Mouse (Mus musculus): ENCODE data around the gene Eif4a3. TPM values are rescaled to one million over a fixed set of nuclear protein-coding genes. Genes with fewer than 3 reads are reported as not detected.
A peak's percentile ranks its signal among the peaks of the same experiment; 100 is the strongest.

The Eif4a3 gene
- total RNA-seq (2021) = 100 to 1,000 TPM; 115 to 127 TPM

DNA sequence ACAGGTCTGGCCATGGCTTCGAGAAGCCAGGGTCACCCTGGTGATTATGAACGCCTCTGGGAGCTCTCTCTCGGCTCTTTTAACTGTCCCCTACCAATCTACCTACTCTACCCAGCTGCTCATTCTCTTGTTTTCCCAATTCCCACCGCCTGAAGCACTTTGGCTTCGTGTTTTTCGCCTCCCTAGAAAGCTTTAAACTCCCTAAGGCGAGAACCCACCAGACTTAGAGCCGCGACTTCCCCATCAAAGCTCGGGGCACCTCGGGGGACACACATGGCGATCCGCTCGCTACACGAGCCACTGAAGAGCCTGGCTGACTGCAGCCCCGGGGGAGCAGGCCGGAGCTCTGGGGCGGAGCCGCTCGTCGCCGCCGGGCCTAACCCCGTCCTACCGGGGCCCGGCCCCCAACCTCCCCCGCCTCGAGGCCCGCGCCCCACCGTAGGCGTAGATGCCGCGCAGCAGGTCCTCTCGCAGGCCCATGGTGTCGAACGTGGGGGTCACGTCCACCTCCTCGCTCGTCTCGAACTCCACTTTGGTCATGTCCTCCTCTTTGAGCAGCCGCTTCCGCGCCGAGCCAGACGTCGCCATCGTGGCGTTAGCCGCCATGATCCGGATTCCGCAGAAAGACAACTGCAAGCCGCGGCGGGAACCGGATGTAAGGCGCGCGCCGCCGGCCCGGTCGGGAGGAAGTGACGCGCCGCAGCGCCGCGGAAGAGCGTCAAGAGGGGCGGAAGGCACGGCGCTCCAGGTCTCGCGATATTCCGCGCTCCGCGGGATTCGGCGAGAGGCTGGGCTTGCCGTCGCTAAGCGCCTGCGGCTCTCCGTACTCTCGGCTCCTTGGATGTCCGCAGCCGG lies at the start of gene Eif4a3:
Gene Eif4a3 (minus strand): TSS at position 699 of the 855 bp plus-strand sequence.
- peak; percentile 97 for DNase-seq
- intact Hi-C loops (cut with DNase I) = loop anchor here (10.0 kb wide), 2 partner anchors 185 to 605 kb away; no protein-coding TSS in a partner anchor

GRCm38 (mm10) chr11:119347125-119347524 lies 47.2 kb upstream of the Eif4a3 start:
- no peak for DNase-seq
- intact Hi-C loops (cut with DNase I) = no loop called here

DNA sequence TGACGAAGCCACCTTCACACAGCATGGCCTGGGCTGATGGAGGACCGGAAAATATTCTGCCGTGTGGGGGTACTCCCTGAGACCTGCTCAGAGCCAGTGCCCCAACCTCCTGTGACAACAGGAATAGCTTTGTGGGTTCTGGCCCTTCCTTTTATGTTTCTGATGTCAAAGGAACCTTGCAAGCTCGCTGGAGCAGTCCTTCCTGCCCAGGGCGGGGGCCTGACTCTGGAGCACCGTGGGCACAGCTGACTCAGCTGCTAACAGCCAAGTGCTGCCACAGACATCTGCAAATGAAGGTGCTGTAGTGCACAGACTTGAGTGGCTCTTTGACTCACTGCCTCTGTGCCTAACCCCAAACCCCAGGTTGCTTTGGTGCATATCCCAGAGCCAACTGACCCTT lies 45.0 kb upstream of the Eif4a3 start:
- intact Hi-C loops (cut with DNase I) = no loop called here
- DNase-seq = no peak

DNA sequence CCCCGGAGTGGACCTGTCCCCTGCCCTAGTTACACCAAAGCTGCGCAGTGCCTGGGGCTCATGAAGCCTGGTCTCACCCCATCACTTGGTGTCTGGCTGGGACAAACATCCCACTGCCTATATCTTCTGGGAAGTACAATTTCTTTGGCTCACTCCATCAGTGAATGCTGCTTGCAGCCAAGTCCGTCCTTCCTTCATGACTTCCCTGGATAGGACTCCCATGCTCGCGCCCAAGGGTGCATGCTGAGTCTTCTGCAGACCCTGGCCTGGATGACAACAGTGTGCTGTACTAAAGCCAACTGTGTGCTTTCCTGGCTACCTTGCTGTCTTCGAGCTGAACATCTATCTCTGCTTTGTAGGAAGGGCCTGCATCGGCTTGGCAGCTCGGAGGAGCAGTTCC lies 44.3 kb upstream of the Eif4a3 start:
- intact Hi-C loops (cut with DNase I) = no loop called here
- no peak for DNase-seq

GRCm38 (mm10) chr11:119339637-119340036 lies 39.7 kb upstream of the Eif4a3 start:
- intact Hi-C loops (cut with DNase I) = no loop called here
- DNase-seq = peak; percentile 76

GRCm38 (mm10) chr11:119339179-119339578 lies 39.3 kb upstream of the Eif4a3 start:
- DNase-seq = no peak
- intact Hi-C loops (cut with DNase I) = no loop called here

GRCm38 (mm10) chr11:119338271-119339059 lies 38.6 kb upstream of the Eif4a3 start:
- intact Hi-C loops (cut with DNase I) = no loop called here
- peak; percentile 29 for DNase-seq

- intact Hi-C loops (cut with DNase I) = no loop called here
- DNase-seq = no peak
These were observed 32.1 kb upstream of the Eif4a3 start for GRCm38 (mm10) chr11:119331970-119332369.

- DNase-seq = no peak
- intact Hi-C loops (cut with DNase I) = no loop called here
These were observed 30.7 kb upstream of the Eif4a3 start for GRCm38 (mm10) chr11:119330592-119330991.

GRCm38 (mm10) chr11:119325068-119325467 lies 25.2 kb upstream of the Eif4a3 start:
- intact Hi-C loops (cut with DNase I) = loop anchor here (10.0 kb wide), 1 partner anchor 120 kb away; no protein-coding TSS in a partner anchor
- DNase-seq = no peak

DNA sequence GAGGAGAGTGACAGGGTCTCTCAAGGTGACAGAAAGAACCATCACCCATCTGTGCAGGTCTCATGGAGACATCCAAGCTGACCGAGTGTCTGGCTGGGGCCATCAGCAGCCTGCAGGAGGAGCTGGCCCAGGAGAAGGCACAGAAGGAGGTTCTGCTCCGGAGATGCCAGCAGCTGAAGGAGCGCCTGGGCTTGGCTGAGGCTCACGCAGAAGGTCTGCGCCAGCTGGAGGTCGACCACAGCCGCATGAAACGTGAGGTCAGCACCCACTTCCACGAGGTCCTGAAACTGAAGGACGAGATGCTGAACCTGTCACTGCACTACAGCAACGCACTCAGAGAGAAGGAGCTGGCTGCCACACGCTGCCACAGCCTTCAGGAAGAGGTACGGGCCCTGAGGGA lies 22.6 kb upstream of the Eif4a3 start:
- no peak for DNase-seq
- intact Hi-C loops (cut with DNase I) = loop anchor here (10.0 kb wide), 1 partner anchor 122 kb away; no protein-coding TSS in a partner anchor

GRCm38 (mm10) chr11:119316720-119317119 lies 16.8 kb upstream of the Eif4a3 start:
- DNase-seq = no peak
- intact Hi-C loops (cut with DNase I) = no loop called here

- intact Hi-C loops (cut with DNase I) = no loop called here
- DNase-seq = no peak
These were observed 14.5 kb upstream of the Eif4a3 start for GRCm38 (mm10) chr11:119314252-119314936.

GRCm38 (mm10) chr11:119310621-119311020 lies 10.7 kb upstream of the Eif4a3 start:
- DNase-seq = no peak
- intact Hi-C loops (cut with DNase I) = no loop called here

DNA sequence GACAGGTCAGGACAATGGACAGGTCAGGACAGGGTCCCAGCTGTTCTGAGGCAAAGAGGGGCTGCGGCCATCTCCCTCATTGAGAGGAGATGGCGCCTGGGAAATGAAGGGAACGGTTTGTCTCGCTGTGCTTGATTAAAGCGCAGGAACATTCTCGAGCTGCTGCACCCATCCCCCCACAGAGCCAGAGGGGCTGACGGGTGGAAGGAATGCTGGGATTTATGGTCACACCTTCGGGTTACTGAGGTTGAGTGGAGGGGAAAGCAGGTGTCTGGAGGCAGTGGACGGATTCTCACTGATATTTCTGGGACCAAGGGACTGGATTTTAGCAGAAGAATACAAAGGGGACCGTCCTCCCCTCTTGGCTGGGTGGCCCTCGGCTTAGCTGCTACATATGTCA lies 8.0 kb upstream of the Eif4a3 start:
- DNase-seq = no peak
- intact Hi-C loops (cut with DNase I) = loop anchor here (10.0 kb wide), 2 partner anchors 177 to 597 kb away; no protein-coding TSS in a partner anchor

- no peak for DNase-seq
- intact Hi-C loops (cut with DNase I) = loop anchor here (10.0 kb wide), 2 partner anchors 177 to 597 kb away; no protein-coding TSS in a partner anchor
These were observed 7.7 kb upstream of the Eif4a3 start, which contains the start of gene Card14 for GRCm38 (mm10) chr11:119307658-119307867. Gene Card14 (plus strand): TSS chr11:119307768.

DNA sequence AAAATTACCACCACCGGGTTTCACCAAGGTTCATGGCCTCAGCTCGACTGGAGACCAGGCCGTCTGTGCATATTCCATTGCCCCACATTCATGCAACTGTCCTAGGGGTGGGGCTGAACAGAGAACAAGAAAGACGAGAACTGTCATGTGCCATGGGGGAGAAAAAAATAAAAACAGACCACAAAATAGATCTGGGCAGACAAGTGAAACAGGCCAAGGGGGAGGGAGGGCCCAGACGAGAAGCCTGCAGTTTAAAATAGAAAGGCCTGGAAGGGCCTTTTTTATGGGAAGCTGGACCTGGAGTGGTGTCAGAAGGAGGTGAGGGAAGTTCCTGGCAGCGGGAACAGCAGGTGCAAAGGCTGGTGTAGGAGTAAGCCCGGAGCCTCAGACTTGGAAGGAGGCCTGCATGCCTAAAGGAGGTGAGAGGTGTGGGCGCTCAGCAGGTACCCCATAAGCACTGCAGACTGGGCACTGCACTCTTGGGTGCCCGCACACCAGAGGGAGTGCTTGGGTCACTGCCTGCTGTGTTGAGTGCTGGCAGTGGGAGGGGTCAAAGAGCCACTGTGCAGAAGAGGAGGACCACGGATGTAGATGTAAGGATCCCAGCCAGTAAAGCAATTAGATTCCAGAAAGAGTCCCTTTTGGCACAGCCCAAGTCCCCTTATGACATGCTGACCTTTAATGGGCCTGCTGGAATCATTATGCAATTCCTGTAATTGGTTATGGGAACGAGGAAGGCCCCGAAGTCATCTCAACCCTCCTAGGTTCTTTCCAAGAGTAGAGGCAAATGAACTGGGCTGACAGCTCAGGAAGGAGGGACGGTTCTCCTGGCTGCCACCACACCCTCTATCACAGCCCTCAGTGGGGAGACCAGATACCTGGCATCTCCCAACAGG lies 7.1 kb upstream of the Eif4a3 start:
- intact Hi-C loops (cut with DNase I) = loop anchor here (10.0 kb wide), 2 partner anchors 178 to 598 kb away; no protein-coding TSS in a partner anchor
- no peak for DNase-seq

GRCm38 (mm10) chr11:119304904-119305712 lies 5.2 kb upstream of the Eif4a3 start:
- peak; percentile 53 for DNase-seq

DNA sequence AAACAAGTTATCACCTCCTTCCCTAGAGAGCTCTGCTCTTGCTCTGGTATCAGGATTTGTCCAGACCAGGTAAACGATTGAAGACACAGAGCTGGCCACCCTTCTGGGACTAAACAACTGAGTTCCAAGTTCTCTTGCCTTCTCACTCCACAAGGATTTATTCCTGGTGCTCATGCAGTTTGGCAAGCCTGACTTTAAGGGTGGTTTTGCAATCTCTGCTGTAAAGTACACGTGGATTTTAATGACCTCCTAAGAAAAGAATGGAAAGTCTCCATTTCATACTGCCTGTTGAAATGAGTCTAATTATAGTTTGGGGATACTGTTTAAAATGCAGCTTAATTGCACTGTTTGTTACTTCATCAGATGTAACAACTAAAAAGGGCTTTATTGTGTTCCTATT lies 1.1 kb upstream of the Eif4a3 start:
- intact Hi-C loops (cut with DNase I) = loop anchor here (10.0 kb wide), 2 partner anchors 184 to 604 kb away; no protein-coding TSS in a partner anchor
- DNase-seq = no peak

More at GRCm38 (mm10) chr11:119304904-119305712, 5.2 kb upstream of the Eif4a3 start:
- intact Hi-C loops (cut with DNase I) = loop anchor here (10.0 kb wide), 2 partner anchors 180 to 600 kb away; no protein-coding TSS in a partner anchor

Data from left cerebral cortex, postnatal 4 days (tissue).